Mouse (Mus musculus): ENCODE data around the gene Akap13.

Gene Akap13

DNA sequence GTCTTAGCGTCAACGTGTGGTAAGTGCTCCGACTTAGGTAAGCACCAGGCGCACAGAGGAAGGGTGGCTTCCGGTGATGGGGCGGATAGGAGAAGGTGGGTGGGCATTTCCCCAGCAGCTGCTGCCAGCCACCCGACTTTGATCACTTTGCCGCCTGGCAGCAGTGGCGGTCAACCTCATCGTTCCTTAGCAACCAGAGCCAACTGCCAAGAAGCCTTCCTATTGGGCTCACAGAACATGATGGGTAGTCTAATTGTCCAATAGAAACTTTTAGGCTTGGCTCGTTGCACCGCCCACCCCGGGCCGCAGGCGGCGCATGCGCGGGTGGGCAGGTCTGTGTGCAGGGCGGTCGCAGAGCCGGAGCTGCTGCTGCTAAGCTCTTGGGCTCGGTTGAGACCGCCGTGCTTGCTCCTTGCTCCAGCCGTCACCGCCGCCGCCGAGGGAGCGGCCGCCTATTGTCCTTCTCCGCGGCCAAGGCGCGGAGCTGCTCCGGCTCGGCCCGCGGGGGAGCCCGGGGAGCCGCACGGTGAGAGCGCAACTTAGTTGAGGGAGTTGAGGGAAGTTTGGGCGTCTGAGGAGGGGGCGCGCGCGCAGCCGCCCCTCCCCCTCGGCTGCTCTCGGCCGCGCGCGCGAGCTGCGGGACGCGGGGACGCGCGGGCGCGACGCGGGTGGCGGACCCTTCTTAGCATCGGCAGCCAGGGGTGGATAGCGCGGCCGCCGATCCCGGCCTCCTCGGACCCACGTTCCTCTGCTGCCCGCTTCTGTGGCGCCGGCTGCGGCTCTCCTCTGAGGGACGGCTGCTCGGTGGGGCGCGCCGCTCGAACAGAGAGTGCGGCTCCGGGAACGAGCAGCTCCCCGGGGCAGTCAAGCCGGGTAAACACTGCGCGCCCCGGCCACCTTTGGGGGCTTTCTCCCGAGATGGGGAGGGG lies at the start of gene Akap13:
Akap13 (plus strand) TSS at position 312 of the 929 bp plus-strand sequence.
- in situ Hi-C loops (cut with MboI; ENCODE audit: low sequenced_read_pairs) = no loop called here

DNA sequence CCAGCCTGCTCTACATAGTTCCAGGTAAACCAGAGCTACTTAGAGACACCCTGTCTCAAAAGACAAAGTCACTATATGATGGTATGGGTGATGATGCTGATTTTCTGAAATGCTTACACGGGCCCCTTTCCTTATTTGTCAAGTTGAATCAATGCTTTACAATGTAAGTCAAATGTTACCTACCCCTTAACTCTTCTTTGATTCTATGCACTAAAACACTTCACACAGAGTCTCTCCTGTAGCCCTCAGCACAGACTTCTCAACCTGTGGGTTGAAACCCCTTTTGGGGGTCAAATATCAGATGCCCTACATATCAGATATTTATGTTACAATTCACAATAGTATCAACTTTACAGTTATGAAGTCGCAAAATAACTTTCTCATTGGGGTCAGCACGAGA lies 44.7 kb upstream of the Akap13 start:
- in situ Hi-C loops (cut with MboI; ENCODE audit: low sequenced_read_pairs) = no loop called here

DNA sequence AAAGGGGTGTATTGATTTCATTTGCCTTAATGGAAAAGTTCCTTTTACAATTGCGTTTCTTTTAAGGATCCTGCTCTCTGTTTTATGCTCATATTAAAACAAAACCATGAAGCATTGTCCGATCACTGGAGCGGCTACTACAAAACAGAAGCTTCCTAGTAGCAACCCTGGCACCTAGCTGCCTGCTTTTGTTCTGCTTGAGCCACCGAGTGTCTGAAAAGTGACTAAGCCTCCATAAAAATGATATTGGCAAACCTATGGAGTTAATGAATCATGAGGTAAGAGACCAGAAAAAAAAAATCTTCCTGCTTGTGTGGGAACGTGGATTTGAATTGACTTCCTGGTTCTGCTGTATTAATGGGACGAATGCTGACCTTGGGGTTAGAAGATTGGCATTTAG lies 44.1 kb upstream of the Akap13 start:
- in situ Hi-C loops (cut with MboI; ENCODE audit: low sequenced_read_pairs) = no loop called here

DNA sequence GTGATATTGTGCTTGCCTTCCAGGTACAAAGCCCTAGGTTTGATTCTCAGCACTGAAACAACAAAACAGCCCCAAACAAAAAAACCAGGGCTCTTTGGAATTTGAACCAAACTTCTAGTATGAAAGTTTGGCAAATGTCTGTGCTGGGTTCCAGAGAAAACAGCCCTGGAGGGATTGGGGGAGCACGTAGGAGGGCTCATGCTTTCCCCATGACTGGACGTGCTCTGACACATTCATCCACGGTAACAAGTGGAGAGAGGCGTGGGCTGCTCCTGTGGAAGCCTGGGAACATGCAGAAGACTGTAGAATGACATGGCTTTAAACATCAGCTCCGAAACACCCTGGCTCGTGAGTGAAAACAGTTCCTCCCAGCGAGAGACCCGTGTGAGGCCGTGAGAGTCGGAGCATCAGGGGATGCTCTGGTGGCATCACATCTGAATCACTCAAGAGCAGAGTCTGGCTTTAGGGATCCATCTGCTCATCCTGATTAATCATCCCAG lies 43.3 kb upstream of the Akap13 start:
- in situ Hi-C loops (cut with MboI; ENCODE audit: low sequenced_read_pairs) = no loop called here

DNA sequence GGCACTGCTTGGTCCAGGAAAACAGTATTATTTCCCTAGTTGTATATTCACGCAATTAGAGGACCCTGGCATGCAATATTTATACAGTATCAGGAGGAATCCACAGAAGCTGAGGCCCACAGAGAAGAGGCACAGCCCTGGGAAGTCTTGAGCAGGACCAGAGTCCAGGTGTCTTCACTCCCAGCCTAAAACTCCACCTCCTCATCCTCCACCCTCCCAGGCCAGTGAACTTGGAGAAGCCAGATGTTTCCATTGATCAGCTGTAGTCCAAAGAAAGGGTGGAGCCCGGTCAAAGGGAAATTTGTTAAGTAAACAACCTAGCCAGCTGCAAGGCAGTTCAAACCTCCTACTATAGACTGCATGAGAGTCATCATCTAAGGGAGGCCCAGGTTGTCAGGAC lies 42.8 kb upstream of the Akap13 start:
- in situ Hi-C loops (cut with MboI; ENCODE audit: low sequenced_read_pairs) = no loop called here

DNA sequence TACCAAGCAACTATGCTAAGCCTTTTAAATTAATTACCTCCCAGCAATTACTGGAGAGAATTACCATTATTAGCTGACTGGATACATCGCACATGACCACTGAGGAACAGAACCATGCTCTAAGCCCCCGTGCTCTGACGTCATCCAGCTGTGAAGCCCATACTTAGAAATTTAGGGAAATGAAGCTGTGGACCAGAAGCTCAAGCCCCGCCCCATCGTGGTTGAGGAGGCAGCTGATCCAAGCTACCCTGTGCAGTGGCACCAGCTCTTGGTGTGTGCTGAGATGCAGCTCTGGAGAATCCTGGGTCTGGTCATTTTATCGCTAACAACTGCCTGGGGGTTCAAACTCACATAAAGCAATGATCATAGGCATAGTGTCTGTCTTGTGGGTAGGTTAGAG lies 41.4 kb upstream of the Akap13 start:
- in situ Hi-C loops (cut with MboI; ENCODE audit: low sequenced_read_pairs) = no loop called here

DNA sequence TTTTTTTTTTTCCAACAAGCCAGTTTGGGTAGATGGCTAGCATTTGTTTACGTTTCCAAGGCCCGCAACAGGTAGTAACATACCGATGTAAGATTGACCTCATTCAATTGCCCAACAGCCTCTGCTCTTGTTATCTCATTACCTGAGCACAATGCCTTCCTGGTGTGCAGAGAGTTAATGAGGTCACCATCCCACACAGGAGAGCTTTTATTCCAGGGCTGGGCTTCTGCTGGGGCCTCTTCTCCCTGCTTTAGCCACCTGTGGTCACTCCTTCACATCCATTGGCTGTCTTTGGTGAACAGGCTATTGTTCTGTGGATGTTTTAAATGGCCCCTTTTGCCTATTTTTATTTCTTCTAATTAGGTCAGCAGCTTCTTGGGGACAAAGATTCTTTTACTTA lies 41.0 kb upstream of the Akap13 start:
- in situ Hi-C loops (cut with MboI; ENCODE audit: low sequenced_read_pairs) = no loop called here

DNA sequence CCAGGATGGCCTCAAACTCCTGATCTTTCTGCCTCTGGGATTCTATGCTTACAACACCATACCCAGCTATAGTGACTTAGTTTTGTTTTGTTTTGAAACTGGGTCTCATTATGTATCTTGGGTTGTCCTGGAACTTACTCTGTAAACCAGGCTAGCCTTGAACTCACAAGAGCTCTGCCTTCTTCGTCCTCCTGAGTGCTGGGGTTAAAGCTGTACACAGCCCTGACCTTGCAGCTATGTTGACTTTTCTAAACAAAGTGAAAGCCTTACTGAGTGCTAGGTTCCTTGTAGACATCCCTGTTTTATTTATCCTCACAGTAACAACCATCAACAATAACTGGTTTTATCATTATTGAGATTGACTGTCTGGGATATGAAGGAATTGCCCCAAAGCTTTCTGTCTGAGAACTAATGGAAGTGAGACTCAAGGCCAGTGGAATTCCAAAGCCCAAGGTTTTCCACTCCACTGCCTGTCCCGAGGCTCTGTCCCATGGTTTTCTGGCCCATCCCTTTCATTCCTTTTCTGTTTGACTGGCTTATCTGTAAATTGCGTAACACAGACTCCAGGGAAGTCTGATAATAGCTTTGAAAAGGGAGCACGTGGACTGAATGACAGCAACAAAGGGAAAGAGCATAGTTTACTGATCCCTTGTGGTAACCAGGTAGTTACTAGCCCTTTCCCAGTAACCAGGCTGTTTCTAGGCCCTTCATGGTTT lies 40.0 kb upstream of the Akap13 start:
- in situ Hi-C loops (cut with MboI; ENCODE audit: low sequenced_read_pairs) = no loop called here

DNA sequence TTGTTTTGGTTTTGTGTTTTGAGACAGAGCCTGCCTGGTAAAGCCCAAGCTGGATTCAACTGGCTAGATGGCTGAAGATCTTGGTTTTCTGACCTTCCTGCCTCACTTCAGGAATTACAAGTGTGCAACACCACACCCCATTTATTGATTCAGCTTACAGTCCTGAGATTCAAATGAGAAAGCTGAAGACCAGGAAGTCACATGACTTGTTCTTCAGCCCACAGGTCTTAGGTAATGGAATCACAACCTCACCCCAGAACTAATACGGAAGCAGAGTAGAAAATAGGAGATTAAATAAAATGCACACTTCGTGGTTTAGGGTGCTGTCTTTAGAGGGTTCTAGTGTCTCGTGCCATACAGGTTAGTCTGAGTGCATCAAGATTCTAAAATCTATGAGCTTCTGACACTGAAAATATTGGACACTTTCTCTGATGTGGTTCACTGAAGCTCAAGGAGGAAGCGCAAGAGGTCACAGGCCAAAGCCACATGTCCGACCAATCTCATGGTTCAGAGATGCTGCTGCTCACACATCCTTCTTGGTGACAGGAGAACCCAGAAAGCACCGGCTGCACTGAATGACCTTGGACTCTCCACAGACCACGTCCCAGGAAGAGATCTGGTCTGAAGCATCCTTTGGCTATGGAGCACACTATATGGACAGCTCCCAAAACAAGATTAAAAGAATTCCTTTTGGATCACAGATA lies 39.3 kb upstream of the Akap13 start:
- in situ Hi-C loops (cut with MboI; ENCODE audit: low sequenced_read_pairs) = no loop called here

DNA sequence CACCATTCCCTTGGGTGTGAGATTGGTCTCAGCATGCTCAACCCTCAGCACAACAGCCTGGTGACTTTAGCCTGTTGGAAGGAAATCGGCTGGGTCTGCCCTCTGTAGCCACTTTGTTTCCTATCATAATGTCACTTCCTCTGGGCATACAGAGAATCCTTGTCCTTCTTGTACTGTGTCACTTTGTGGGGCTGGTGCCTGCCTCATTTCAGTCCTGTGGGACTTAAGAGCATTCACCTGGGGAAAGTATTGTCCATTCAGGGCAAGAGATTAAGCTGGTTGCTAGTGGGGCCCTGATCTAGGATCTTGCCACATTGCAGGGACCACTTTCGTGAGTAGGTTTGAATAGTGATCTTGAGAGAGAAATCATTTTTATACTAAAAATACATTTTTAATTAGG lies 34.4 kb upstream of the Akap13 start:
- in situ Hi-C loops (cut with MboI; ENCODE audit: low sequenced_read_pairs) = no loop called here

DNA sequence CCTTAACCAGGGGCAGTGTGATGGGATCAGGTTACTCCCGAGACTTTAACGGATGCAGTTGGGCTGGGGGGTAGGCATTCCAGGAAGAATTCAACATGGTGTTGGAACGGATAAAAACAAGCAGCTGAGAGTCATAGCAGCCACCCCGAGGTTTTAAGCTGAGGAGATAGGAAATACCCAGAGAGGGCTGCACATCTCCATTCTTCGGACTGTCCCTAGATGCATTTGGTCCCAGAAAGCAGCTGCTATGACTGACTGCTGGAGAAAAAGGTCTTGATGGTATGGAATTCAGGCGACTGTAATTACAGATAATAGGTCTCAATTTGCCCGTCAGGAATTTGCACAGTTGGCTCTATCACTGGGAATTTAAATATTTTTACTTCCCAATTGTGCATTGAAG lies 31.2 kb upstream of the Akap13 start:
- in situ Hi-C loops (cut with MboI; ENCODE audit: low sequenced_read_pairs) = no loop called here

DNA sequence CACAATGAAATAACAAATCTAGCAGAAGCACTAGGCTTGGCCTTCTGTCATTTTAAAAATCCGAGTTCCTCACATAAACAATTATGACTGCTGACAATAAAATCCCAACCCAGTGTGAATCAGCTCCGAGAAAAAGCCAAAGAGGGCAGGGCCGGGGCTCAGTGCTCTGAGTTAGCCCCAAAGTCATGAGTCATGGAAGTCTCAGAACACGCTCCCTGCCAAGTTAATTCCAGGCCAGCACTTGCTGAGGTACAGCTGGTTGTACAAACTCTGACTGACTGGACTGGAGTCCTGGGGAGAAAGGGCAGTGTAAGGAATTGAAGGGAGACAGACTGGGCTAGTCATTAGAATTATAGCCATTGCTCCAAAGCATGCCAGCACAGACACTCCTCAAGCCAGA lies 28.0 kb upstream of the Akap13 start:
- in situ Hi-C loops (cut with MboI; ENCODE audit: low sequenced_read_pairs) = no loop called here

DNA sequence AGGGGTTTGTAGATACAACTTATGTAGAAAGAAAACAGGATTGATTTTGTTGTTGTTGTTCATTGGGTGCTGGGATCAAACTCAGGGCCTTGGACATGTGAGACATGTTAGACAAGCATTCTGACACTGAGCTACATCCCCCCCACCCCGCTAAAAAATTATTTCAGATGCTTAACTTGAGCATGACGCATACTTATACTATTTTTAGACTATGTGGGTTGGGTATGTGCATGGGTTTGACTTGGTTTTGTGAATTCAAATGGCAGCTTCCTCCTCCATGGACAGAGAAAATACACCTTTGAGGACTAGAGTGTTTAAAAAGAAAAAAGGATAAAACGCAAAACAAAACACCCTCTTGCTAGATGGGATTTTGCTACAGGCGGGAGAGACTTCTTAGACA lies 26.4 kb upstream of the Akap13 start:
- in situ Hi-C loops (cut with MboI; ENCODE audit: low sequenced_read_pairs) = no loop called here

DNA sequence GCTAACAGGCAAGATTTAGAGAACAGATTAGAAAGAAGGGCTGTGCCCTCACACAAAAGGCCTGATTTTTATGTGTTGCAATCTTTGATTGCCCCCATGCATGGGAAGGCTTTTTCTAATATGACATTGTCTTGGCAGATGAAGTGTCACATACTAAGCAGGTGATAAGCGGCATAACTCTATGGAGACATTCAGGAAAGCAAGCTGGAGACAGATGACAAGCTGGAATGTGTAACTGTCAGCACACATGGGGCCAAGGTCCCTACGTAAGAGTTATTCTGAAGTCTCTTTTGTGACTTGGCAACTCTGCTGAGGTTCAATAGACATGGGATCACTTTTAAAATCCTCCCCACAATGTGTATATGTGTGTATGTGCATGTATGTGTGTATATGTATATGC lies 24.8 kb upstream of the Akap13 start:
- in situ Hi-C loops (cut with MboI; ENCODE audit: low sequenced_read_pairs) = no loop called here

DNA sequence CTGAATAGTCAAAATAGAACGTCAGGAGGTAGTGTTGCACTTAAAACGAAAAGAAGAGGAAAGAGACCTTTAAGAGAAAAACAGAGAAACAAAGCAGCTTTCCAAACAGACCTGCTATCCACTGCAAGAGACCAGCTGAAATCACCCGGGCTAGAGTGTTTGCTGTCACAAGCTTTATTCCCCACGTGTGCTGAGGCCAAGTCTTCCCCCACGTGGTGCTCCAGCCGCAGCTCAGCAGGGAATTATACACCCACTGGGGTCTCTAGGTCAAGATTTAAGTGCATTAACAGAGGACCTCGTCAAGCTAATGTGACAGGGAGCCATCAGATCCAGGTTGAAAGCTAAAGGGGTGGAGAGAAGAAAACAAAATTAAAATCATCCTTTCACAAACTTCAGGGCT lies 24.3 kb upstream of the Akap13 start:
- in situ Hi-C loops (cut with MboI; ENCODE audit: low sequenced_read_pairs) = no loop called here

DNA sequence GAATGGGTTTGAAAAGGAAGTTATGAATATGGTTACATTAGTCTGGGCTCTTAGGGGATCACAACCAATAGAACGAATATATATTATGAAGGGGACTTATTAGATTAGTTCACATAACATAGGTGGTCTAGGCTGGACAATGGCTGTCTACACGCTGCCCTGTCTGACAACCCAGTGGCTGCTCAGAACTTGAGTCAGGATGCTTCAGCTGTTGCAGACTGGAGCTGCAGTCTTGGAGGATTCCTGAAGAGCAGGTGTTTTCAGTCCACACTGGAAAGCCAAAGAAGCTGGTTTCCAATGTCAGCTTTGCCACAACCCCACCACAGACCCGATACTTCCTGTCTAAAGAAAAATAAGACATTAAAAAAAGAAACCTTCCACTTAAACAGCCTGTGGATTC lies 23.3 kb upstream of the Akap13 start:
- in situ Hi-C loops (cut with MboI; ENCODE audit: low sequenced_read_pairs) = no loop called here

DNA sequence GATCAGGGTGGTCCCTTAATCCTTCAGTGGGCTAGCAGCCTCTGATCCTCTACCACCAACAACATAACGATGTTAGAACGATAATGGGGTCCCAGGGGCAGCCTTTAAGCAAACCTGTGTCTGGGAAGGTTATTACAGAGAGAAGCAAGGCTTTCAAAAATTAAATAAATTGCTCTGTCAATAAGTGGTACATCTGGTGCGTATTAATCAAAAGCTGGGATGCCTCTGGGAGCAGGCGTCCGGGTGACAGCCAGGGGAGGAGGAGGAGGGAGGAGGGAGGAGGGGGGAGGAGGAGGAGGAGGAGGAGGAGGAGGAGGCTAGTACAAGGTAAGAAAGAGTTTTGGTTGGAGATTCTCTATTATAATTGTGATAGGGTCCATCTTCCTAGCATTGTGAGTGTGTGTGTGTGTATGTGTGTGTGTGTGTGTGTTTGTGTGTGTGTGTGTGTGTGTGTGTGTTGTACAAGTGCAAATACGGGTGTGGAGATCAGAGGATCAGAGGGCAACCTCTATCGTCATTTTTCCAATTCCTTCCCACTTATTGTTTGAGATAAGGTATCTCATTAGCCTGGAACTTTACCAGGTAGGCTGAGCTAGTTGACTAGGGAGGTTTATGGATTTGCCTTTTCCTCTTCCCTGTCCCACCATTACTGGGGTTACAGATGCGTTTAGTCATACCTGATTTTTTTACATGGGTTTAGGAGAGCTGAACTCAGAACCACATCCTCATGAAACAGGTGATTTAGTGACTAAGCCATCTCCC lies 18.7 kb upstream of the Akap13 start:
- in situ Hi-C loops (cut with MboI; ENCODE audit: low sequenced_read_pairs) = no loop called here

DNA sequence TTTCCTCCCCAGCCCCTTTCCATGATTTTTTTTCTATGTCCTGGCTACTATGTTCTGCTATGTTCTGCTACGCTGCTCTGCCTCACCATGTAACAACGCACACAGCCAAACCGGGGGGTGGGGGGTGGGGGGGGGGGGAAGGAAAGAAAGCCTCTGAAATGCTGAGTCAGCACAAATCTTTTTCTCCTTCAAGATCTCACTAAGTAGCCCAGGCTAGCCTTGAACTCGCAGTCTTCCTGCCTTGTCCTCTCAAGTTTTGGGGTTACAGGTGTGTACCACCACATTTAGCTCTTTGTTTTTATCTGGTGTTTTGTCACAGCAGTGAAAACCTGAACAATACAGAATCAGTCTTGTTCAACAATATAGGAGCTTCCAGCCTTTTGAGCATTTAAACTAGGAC lies 15.8 kb upstream of the Akap13 start:
- in situ Hi-C loops (cut with MboI; ENCODE audit: low sequenced_read_pairs) = no loop called here

DNA sequence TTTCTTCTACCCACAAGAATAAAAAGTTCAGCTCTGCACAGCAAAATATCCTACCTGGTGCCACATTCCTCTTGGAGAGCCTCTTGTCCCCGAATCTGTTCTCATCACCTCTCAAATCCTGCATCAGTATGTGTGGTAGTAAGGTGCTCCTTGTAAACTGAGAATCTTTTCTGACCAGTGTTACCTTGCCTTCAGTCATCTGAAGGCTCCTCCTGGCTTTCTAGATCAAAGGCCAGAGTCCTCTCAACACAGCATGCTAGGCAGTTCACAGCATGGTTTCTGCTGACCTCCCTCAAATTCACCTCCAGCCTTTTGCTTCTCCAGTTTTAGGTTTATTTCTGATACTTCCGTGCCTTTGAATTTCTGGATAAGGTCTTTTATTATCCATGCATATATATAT lies 15.1 kb upstream of the Akap13 start:
- in situ Hi-C loops (cut with MboI; ENCODE audit: low sequenced_read_pairs) = no loop called here

DNA sequence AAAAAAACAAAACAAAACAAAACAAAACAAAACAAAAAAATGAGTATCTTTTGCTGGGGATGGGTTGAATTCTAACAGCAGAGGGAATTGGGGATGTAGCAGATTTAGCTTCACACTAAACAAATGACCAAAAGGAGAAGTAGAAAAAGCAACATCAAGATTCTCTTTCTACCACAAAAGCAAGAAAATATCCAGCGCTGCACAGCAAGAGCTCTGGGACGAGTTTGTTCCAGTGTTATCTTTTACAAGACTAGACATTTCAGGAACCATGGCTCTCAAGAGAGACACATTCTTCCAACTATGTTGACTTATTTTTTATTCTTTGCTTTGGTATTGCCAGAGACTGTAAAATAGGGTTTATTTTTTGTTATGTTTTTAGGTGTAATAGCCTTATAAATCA lies 13.4 kb upstream of the Akap13 start:
- in situ Hi-C loops (cut with MboI; ENCODE audit: low sequenced_read_pairs) = no loop called here
